Mouse (Mus musculus): Measurements from ENCODE around the gene Dhrs4. TPM values are rescaled to one million over a fixed set of nuclear protein-coding genes. Genes with fewer than 3 reads are reported as not detected.

Gene Dhrs4
- 25.0 and 28.1 TPM in 2 replicates for polyA plus RNA-seq (2012; rRNA removed)

DNA sequence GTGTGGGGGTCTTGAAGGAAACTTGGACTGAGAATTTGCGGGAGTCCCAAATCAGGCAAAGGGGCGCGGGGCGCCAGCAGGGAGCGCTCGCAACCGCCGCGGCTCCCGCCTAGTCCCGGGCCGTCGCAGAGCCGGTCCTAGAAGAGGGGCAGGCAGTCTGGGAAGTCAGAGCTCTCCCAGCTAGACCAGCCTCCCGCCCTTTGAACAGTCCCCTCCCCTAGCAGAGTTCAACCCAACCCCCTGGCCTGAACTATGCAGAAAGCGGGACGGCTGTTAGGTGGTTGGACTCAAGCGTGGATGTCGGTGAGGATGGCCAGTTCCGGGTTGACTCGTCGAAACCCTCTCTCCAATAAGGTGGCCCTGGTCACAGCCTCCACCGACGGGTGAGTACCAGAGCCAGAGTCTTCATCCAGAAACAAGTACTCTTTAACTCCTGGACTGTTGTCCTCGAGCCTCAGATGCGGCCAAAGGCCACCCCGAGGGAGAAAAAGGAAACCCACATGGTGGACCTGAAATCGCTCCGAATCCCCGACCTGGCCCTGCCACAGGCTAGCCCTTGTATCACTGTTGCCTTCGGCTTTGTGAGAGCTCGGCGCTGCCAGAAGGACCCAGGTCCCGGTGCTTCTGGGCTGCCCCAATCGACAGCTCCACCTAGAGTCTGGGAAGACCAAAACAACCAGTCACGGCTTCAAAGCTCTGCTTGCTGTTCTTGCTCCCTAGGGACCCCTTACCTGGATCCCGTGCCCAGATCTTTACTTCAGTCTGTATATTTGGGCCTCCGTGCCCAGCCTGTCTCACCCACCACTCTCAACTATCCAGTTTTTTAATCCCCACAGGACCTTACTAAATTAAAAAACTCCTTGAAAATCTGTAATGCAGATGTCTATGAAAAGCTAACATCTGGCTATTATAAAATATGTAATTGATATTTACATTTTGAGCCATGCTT is at the start of gene Dhrs4:
TSS of gene Dhrs4 (plus strand) at position 108 of the 949 bp plus-strand sequence.
- 2% methylated on average over 38 of the region's 38 CpGs for WGBS
- peak; percentile 76 for DNase-seq
- Histone ChIP-seq H3K4me3 (replicated peaks; ENCODE audit: extremely low read depth, low read depth, low read length) (peak within 1 kb of the TSS; percentile 81), H3K4me1 (ENCODE audit: control insufficient read depth, insufficient read depth, low read length) (no peaks in the 10 kb centered on the region)
- TF ChIP-seq POLR2A (IDR thresholded peaks at IDR 0.05; ENCODE audit: borderline replicate concordance, extremely low read depth, low read depth, low read length) (peak; percentile 46; the same call in 1 of the 2 replicates), CTCF (IDR thresholded peaks at IDR 0.05; ENCODE audit: insufficient read depth, low read length) (peak; percentile 64)

GRCm38 (mm10) chr14:55430255-55430654 is 48.3 kb upstream of the Dhrs4 start:
- WGBS: 89% methylated on average over 4 of the region's 4 CpGs
- peaks cover 2% of the 10 kb centered on the region; the same call in 1 of the 2 replicates for H3K4me1 ChIP-seq (ENCODE audit: control insufficient read depth, insufficient read depth, low read length)

DNA sequence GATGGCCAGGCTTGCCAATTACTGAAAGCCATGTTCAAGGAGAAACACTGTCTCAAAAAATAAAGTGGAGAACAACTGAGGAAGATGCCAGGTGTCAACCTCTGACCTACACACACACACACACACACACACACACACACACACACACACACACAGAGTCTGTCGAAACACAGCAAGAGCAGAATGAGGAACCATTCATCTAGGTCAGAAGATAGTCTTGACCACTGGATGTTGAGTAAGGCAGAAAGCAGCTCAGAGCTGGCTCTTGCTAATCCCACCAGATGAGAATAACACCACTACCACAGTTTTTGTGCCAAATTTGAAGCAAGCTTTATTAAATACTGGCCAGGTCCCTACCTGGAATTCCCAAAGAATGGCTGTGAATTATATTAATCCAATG is 45.5 kb upstream of the Dhrs4 start:
- H3K4me3 ChIP-seq (replicated peaks; ENCODE audit: extremely low read depth, low read depth, low read length): no peak overlapping the region
- WGBS: 62% methylated on average over 1 of the region's 1 CpGs
- TF ChIP-seq POLR2A (IDR thresholded peaks at IDR 0.05; ENCODE audit: borderline replicate concordance, extremely low read depth, low read depth, low read length): no peak
- no peak for TF ChIP-seq CTCF (IDR thresholded peaks at IDR 0.05; ENCODE audit: insufficient read depth, low read length)
- DNase-seq: no peak
- H3K4me1 ChIP-seq (ENCODE audit: control insufficient read depth, insufficient read depth, low read length): peaks cover 2% of the 10 kb centered on the region; the same call in 1 of the 2 replicates

More at GRCm38 (mm10) chr14:55430255-55430654, 48.3 kb upstream of the Dhrs4 start:
- DNase-seq: no peak
- no peak for TF ChIP-seq CTCF (IDR thresholded peaks at IDR 0.05; ENCODE audit: insufficient read depth, low read length)
- no peak for TF ChIP-seq POLR2A (IDR thresholded peaks at IDR 0.05; ENCODE audit: borderline replicate concordance, extremely low read depth, low read depth, low read length)
- no peak overlapping the region for H3K4me3 ChIP-seq (replicated peaks; ENCODE audit: extremely low read depth, low read depth, low read length)

DNA sequence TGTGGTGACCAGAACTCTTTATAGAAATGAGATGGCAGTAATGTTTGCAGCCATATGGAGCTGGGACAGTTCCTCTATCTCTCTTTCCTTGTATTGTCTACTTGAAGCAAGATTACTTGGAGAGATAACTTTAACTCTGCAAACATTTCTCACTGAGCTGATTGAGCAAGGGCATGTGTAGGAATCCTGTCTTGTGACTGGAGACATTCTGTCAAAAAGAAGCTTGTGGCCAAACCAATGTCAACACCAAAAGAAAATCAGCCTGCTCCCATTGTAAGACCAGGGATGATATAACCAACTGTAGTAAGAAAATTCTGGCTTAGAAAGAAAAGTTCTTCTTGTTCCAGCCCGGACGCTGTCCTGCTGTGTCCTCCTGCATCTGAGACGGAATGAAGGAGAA is 43.7 kb upstream of the Dhrs4 start:
- no peak for DNase-seq
- 74% methylated on average over 3 of the region's 3 CpGs for WGBS
- Histone ChIP-seq H3K4me1 (ENCODE audit: control insufficient read depth, insufficient read depth, low read length) (peaks cover 2% of the 10 kb centered on the region; the same call in 1 of the 2 replicates), H3K4me3 (replicated peaks; ENCODE audit: extremely low read depth, low read depth, low read length) (no peak overlapping the region)
- no peak for TF ChIP-seq CTCF (IDR thresholded peaks at IDR 0.05; ENCODE audit: insufficient read depth, low read length)
- TF ChIP-seq POLR2A (IDR thresholded peaks at IDR 0.05; ENCODE audit: borderline replicate concordance, extremely low read depth, low read depth, low read length): no peak

DNA sequence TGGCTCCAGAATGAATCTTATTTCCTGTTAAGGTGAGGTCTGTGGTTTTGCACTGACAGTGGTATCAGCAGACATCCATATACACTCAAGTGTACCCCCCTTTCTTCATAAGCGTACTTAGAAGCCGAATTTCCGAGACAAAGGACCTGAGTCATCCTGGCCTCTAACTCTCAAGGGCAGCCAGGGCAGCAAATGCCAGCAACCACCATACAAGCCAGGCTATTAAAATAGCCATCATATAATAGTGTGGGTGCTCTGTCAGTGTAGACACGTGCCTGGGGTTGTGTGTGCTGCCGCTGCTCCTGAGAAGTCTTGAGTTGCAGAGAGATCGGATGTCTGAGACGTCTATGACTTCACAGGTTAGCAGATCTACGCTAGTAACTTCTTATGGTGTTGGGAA is 41.4 kb upstream of the Dhrs4 start:
- peaks cover 2% of the 10 kb centered on the region; the same call in 1 of the 2 replicates for H3K4me1 ChIP-seq (ENCODE audit: control insufficient read depth, insufficient read depth, low read length)
- WGBS: 84% methylated on average over 8 of the region's 8 CpGs
- DNase-seq: no peak
- no peak overlapping the region for H3K4me3 ChIP-seq (replicated peaks; ENCODE audit: extremely low read depth, low read depth, low read length)
- TF ChIP-seq CTCF (IDR thresholded peaks at IDR 0.05; ENCODE audit: insufficient read depth, low read length) (no peak), POLR2A (IDR thresholded peaks at IDR 0.05; ENCODE audit: borderline replicate concordance, extremely low read depth, low read depth, low read length) (no peak)

- 26% methylated on average over 6 of the region's 6 CpGs for WGBS
- Histone ChIP-seq H3K4me1 (ENCODE audit: control insufficient read depth, insufficient read depth, low read length) (peaks cover 2% of the 10 kb centered on the region; the same call in 1 of the 2 replicates), H3K4me3 (replicated peaks; ENCODE audit: extremely low read depth, low read depth, low read length) (no peak overlapping the region)
- TF ChIP-seq POLR2A (IDR thresholded peaks at IDR 0.05; ENCODE audit: borderline replicate concordance, extremely low read depth, low read depth, low read length) (no peak), CTCF (IDR thresholded peaks at IDR 0.05; ENCODE audit: insufficient read depth, low read length) (peak; percentile 92)
- peak; percentile 40 for DNase-seq
These were observed 40.3 kb upstream of the Dhrs4 start for GRCm38 (mm10) chr14:55438193-55438784.

- WGBS: 52% methylated on average over 2 of the region's 2 CpGs
- TF ChIP-seq CTCF (IDR thresholded peaks at IDR 0.05; ENCODE audit: insufficient read depth, low read length) (no peak), POLR2A (IDR thresholded peaks at IDR 0.05; ENCODE audit: borderline replicate concordance, extremely low read depth, low read depth, low read length) (no peak)
- Histone ChIP-seq H3K4me3 (replicated peaks; ENCODE audit: extremely low read depth, low read depth, low read length) (no peak overlapping the region), H3K4me1 (ENCODE audit: control insufficient read depth, insufficient read depth, low read length) (no peaks in the 10 kb centered on the region)
- no peak for DNase-seq
These were observed 20.9 kb upstream of the Dhrs4 start for GRCm38 (mm10) chr14:55457693-55458092.

- TF ChIP-seq POLR2A (IDR thresholded peaks at IDR 0.05; ENCODE audit: borderline replicate concordance, extremely low read depth, low read depth, low read length) (no peak), CTCF (IDR thresholded peaks at IDR 0.05; ENCODE audit: insufficient read depth, low read length) (peak; percentile 84)
- H3K4me3 ChIP-seq (replicated peaks; ENCODE audit: extremely low read depth, low read depth, low read length): no peak overlapping the region
- H3K4me1 ChIP-seq (ENCODE audit: control insufficient read depth, insufficient read depth, low read length): no peaks in the 10 kb centered on the region
- peak; percentile 42 for DNase-seq
- WGBS: 18% methylated on average over 10 of the region's 10 CpGs
These were observed 20.3 kb upstream of the Dhrs4 start for GRCm38 (mm10) chr14:55458273-55458672.

- 76% methylated on average over 3 of the region's 3 CpGs for whole genome bisulfite sequencing
- no peak for TF ChIP-seq POLR2A (IDR thresholded peaks at IDR 0.05; ENCODE audit: borderline replicate concordance, extremely low read depth, low read depth, low read length)
- no peak for TF ChIP-seq CTCF (IDR thresholded peaks at IDR 0.05; ENCODE audit: insufficient read depth, low read length)
- no peak for DNase-seq
- Histone ChIP-seq H3K4me3 (replicated peaks; ENCODE audit: extremely low read depth, low read depth, low read length) (no peak overlapping the region), H3K4me1 (ENCODE audit: control insufficient read depth, insufficient read depth, low read length) (no peaks in the 10 kb centered on the region)
These were observed 19.8 kb upstream of the Dhrs4 start for GRCm38 (mm10) chr14:55458761-55459160.

Measured in lung, adult 2 months (tissue).